Mouse (Mus musculus) limb, embryonic 11.5 days (tissue): Measurements from ENCODE around the gene Scamp2. TPM values are rescaled to one million over a fixed set of nuclear protein-coding genes. Genes with fewer than 3 reads are reported as not detected.

Experiments used
- ATAC-seq: fragments of 200-750 bp; cut with Nextera tagmentation; 2 replicates; pipeline ENCODE4 v1.8.0; 2017; ENCODE audit warnings: low read depth; ENCODE audit not compliant: insufficient number of reproducible peaks, low FRiP score, low TSS enrichment
- DNase-seq: peaks from one replicate; pipeline ENCODE4 v3.0.0-alpha.2; 2015; ENCODE audit warnings: low spot score
- H3K27ac ChIP-seq: fragments of 300-500 bp; sonication (generic); replicated peaks from 2 replicates; pipeline ENCODE4 v1.5.1; 2014; ENCODE audit warnings: low read depth, mild to moderate bottlenecking, low read length
- H3K27me3 ChIP-seq: fragments of 300-500 bp; sonication (generic); 2 replicates; pipeline ENCODE4 v1.6.1; 2014; ENCODE audit warnings: mild to moderate bottlenecking, low read length, mixed read lengths; ENCODE audit not compliant: control insufficient read depth, insufficient read depth
- H3K36me3 ChIP-seq: fragments of 300-500 bp; sonication (generic); 2 replicates; pipeline ENCODE4 v1.6.1; 2014; ENCODE audit warnings: mild to moderate bottlenecking, low read length, moderate library complexity, mixed read lengths; ENCODE audit not compliant: control insufficient read depth, insufficient read depth
- H3K4me1 ChIP-seq: fragments of 300-500 bp; sonication (generic); 2 replicates; pipeline ENCODE4 v1.6.1; 2014; ENCODE audit warnings: low read length, mixed read lengths; ENCODE audit not compliant: control insufficient read depth, insufficient read depth
- H3K4me2 ChIP-seq: fragments of 300-500 bp; sonication (generic); 2 replicates; pipeline ENCODE4 v1.6.1; 2014; ENCODE audit warnings: low read depth, mild to moderate bottlenecking, moderate library complexity; ENCODE audit not compliant: severe bottlenecking
- H3K4me3 ChIP-seq: fragments of 300-500 bp; sonication (generic); 2 replicates; pipeline ENCODE4 v1.5.1; 2014; ENCODE audit warnings: low read depth, low read length
- H3K9ac ChIP-seq: fragments of 300-500 bp; sonication (generic); 2 replicates; pipeline ENCODE4 v1.6.1; 2014; ENCODE audit warnings: mild to moderate bottlenecking, low read length
- H3K9me3 ChIP-seq: fragments of 300-500 bp; sonication (generic); 2 replicates; pipeline ENCODE4 v1.6.1; 2016; ENCODE audit warnings: low read length; ENCODE audit not compliant: control insufficient read depth
- WGBS: fragments of 180-500 bp; shearing (Covaris S2); extraction: QIAGEN DNeasy Blood & Tissue Kit; methylation state at CpG from one replicate; pipeline ENCODE4 v1.1.7; 2014; 5-methylcytosine and 5-hydroxymethylcytosine counted together
- polyA plus RNA-seq: library from polyadenylated mRNA; unstranded; fragments of >200 nt; fragmentation: Nextera tagmentation; extraction: Ambion mirVana; gene quantifications from 2 replicates; pipeline ENCODE4 v1.2.1, GENCODE M21; 2014

The Scamp2 gene
- polyA plus RNA-seq, 1 experiment from 2014 or later: 44.4 TPM

GRCm38 (mm10) chr9:57617556-57618169 lies 56.9 kb downstream of the Scamp2 start:
- H3K9ac ChIP-seq: no peak overlapping the region
- no peaks in the 10 kb centered on the region for H3K4me1 ChIP-seq
- DNase-seq (no peak), ATAC-seq (no peak)
- no peak overlapping the region for H3K4me2 ChIP-seq
- H3K9me3 ChIP-seq: no peaks in the 10 kb centered on the region
- no peaks in the 10 kb centered on the region for H3K36me3 ChIP-seq
- no peak overlapping the region for H3K4me3 ChIP-seq
- no peak overlapping the region for H3K27ac ChIP-seq
- WGBS: 78% methylated on average over 8 of the region's 8 CpGs
- H3K27me3 ChIP-seq: no peaks in the 10 kb centered on the region

GRCm38 (mm10) chr9:57618854-57619253 lies 58.1 kb downstream of the Scamp2 start:
- no peaks in the 10 kb centered on the region for H3K4me1 ChIP-seq
- no peak overlapping the region for H3K9ac ChIP-seq
- H3K4me3 ChIP-seq: no peak overlapping the region
- no peaks in the 10 kb centered on the region for H3K9me3 ChIP-seq
- H3K27ac ChIP-seq: no peak overlapping the region
- DNase-seq (no peak), ATAC-seq (no peak)
- H3K36me3 ChIP-seq: no peaks in the 10 kb centered on the region
- H3K27me3 ChIP-seq: no peaks in the 10 kb centered on the region
- 75% methylated on average over 8 of the region's 8 CpGs for WGBS
- H3K4me2 ChIP-seq: no peak overlapping the region

- Histone ChIP-seq H3K9me3 (no peaks in the 10 kb centered on the region), H3K27ac (no peak within 1 kb of the TSS), H3K9ac (no peak within 1 kb of the TSS), H3K4me1 (no peaks in the 10 kb centered on the region), H3K4me2 (no peak within 1 kb of the TSS), H3K27me3 (no peaks in the 10 kb centered on the region), H3K36me3 (no peaks in the 10 kb centered on the region), H3K4me3 (no peak within 1 kb of the TSS)
- ATAC-seq (no peak), DNase-seq (no peak)
- WGBS: 95% methylated on average over 5 of the region's 5 CpGs
Observed at GRCm38 (mm10) chr9:57620674-57621073, 59.9 kb downstream of the Scamp2 start, which contains the start of gene Lman1l. Gene Lman1l (minus strand): TSS chr9:57620774.

- Histone ChIP-seq H3K27ac (no peak overlapping the region), H3K9me3 (no peaks in the 10 kb centered on the region), H3K4me2 (no peak overlapping the region), H3K27me3 (no peaks in the 10 kb centered on the region), H3K4me3 (no peak overlapping the region), H3K4me1 (no peaks in the 10 kb centered on the region), H3K36me3 (peaks cover 22% of the 10 kb centered on the region), H3K9ac (no peak overlapping the region)
- DNase-seq: no peak
- WGBS: 82% methylated on average over 7 of the region's 7 CpGs
- ATAC-seq: no peak
Observed at GRCm38 (mm10) chr9:57624295-57624694, 63.6 kb downstream of the Scamp2 start.

- WGBS: 90% methylated on average over 15 of the region's 15 CpGs
- Histone ChIP-seq H3K9me3 (no peaks in the 10 kb centered on the region), H3K27ac (no peak overlapping the region), H3K4me3 (no peak overlapping the region), H3K27me3 (no peaks in the 10 kb centered on the region), H3K36me3 (peaks cover 34% of the 10 kb centered on the region), H3K4me1 (no peaks in the 10 kb centered on the region), H3K9ac (no peak overlapping the region), H3K4me2 (no peak overlapping the region)
- ATAC-seq (no peak), DNase-seq (no peak)
Observed at GRCm38 (mm10) chr9:57625674-57626500, 65.1 kb downstream of the Scamp2 start.

- no peaks in the 10 kb centered on the region for H3K27me3 ChIP-seq
- 92% methylated on average over 17 of the region's 17 CpGs for WGBS
- ATAC-seq: no peak
- no peak overlapping the region for H3K4me3 ChIP-seq
- H3K36me3 ChIP-seq: peaks cover 35% of the 10 kb centered on the region
- no peaks in the 10 kb centered on the region for H3K9me3 ChIP-seq
- no peak overlapping the region for H3K9ac ChIP-seq
- no peaks in the 10 kb centered on the region for H3K4me1 ChIP-seq
- no peak overlapping the region for H3K4me2 ChIP-seq
- no peak overlapping the region for H3K27ac ChIP-seq
- DNase-seq: no peak
Observed at GRCm38 (mm10) chr9:57627191-57627590, 66.4 kb downstream of the Scamp2 start.

GRCm38 (mm10) chr9:57627892-57628291 lies 67.1 kb downstream of the Scamp2 start:
- H3K27me3 ChIP-seq: no peaks in the 10 kb centered on the region
- H3K9me3 ChIP-seq: no peaks in the 10 kb centered on the region
- H3K27ac ChIP-seq: no peak overlapping the region
- H3K9ac ChIP-seq: no peak overlapping the region
- H3K4me3 ChIP-seq: no peak overlapping the region
- H3K36me3 ChIP-seq: peaks cover 35% of the 10 kb centered on the region
- ATAC-seq (no peak), DNase-seq (no peak)
- H3K4me1 ChIP-seq: no peaks in the 10 kb centered on the region
- H3K4me2 ChIP-seq: no peak overlapping the region
- WGBS: 92% methylated on average over 11 of the region's 11 CpGs

- Histone ChIP-seq H3K9ac (no peak overlapping the region), H3K4me2 (no peak overlapping the region), H3K9me3 (no peaks in the 10 kb centered on the region), H3K27me3 (no peaks in the 10 kb centered on the region), H3K27ac (no peak overlapping the region), H3K36me3 (peaks cover 35% of the 10 kb centered on the region), H3K4me1 (no peaks in the 10 kb centered on the region), H3K4me3 (no peak overlapping the region)
- WGBS: 95% methylated on average over 12 of the region's 12 CpGs
- ATAC-seq (no peak), DNase-seq (no peak)
Observed at GRCm38 (mm10) chr9:57628717-57629116, 68.0 kb downstream of the Scamp2 start.
